Mouse (Mus musculus): ENCODE measurements around the gene Tmem72. TPM values are rescaled to one million over a fixed set of nuclear protein-coding genes. Genes with fewer than 3 reads are reported as not detected.

The Tmem72 gene
- total and polyA plus RNA-seq, 3 experiments, result 0.01 to 0.04 TPM; not detected in 1

DNA sequence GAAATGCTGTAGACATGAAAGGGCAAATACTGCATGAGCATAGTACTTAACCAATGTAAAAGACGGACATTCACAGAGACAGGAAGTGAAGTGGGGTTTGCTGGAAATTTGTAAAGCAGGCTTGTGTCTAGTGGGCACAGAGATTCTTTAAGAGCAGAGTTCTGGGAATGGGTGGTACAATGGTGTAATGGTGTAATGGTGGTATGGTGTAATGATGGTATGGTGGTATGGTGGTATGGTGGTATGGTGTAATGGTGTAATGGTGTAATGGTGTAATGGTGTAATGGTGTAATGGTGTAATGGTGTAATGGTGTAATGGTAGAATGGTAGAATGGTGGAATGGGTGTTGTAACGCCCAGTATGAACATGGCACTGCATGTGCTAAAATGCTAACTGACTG lies 21.3 kb upstream of the Tmem72 start:
- H3K9ac ChIP-seq (ENCODE audit: control insufficient read depth, low read depth, low read length, poor library complexity, severe bottlenecking), result no peak overlapping the region
- H3K36me3 ChIP-seq (ENCODE audit: control insufficient read depth in 1 of 2, insufficient read depth in 2 of 2, low read length in 2 of 2), result no peaks in the 10 kb centered on the region
- TF ChIP-seq ZMIZ1 (IDR thresholded peaks at IDR 0.05; ENCODE audit: low read depth, low read length) (no peak), GABPA (IDR thresholded peaks at IDR 0.05; ENCODE audit: low read depth, low read length) (no peak), UBTF (IDR thresholded peaks at IDR 0.05; ENCODE audit: borderline replicate concordance, insufficient read depth, low read depth, low read length) (no peak), POLR2AphosphoS5 (IDR thresholded peaks at IDR 0.05; ENCODE audit: borderline replicate concordance, low read depth, low read length) (no peak)
- H3K4me3 ChIP-seq (ENCODE audit: control insufficient read depth in 1 of 2, insufficient read depth in 1 of 2, low read depth in 2 of 2, low read length in 2 of 2), result no peak overlapping the region
- no peaks in the 10 kb centered on the region for H3K9me3 ChIP-seq (replicated peaks; ENCODE audit: insufficient read depth, low read length)
- no peaks in the 10 kb centered on the region for H3K27me3 ChIP-seq (ENCODE audit: control insufficient read depth in 1 of 2, insufficient read depth in 2 of 2, low read length in 2 of 2)
- no peak for DNase-seq (ENCODE audit: low read depth, low spot score)
- no peaks in the 10 kb centered on the region for H3K79me2 ChIP-seq (ENCODE audit: control insufficient read depth, insufficient read depth, low read length, poor library complexity)
- H3K4me1 ChIP-seq (ENCODE audit: control insufficient read depth in 1 of 2, insufficient read depth in 2 of 2, low read length in 2 of 2), result no peaks in the 10 kb centered on the region
- no peak overlapping the region for H3K27ac ChIP-seq (ENCODE audit: control insufficient read depth, low read depth, low read length)

DNA sequence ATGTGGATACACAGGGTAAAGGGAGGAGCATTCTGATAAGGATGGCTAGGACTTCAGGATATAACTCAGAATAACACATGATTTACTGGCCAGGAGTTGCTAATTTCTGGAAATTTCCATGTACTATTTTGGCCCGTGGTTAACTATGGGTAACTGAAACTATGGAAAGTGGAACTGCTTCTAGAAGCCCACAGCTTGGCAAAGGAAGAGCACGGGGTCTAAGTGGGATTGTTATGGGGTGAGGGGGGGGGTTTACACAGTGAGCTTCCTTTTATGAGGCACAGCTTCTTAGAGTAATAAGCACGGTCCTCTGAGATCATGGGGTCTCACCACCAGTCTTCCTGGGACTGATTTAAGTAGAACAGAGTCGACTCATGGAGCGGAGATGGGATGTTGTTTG lies 18.6 kb upstream of the Tmem72 start:
- Histone ChIP-seq H3K9ac (ENCODE audit: control insufficient read depth, low read depth, low read length, poor library complexity, severe bottlenecking) (no peak overlapping the region), H3K36me3 (ENCODE audit: control insufficient read depth in 1 of 2, insufficient read depth in 2 of 2, low read length in 2 of 2) (no peaks in the 10 kb centered on the region), H3K79me2 (ENCODE audit: control insufficient read depth, insufficient read depth, low read length, poor library complexity) (no peaks in the 10 kb centered on the region), H3K27me3 (ENCODE audit: control insufficient read depth in 1 of 2, insufficient read depth in 2 of 2, low read length in 2 of 2) (no peaks in the 10 kb centered on the region), H3K27ac (ENCODE audit: control insufficient read depth, low read depth, low read length) (no peak overlapping the region), H3K9me3 (replicated peaks; ENCODE audit: insufficient read depth, low read length) (no peaks in the 10 kb centered on the region), H3K4me3 (ENCODE audit: control insufficient read depth in 1 of 2, insufficient read depth in 1 of 2, low read depth in 2 of 2, low read length in 2 of 2) (no peak overlapping the region), H3K4me1 (ENCODE audit: control insufficient read depth in 1 of 2, insufficient read depth in 2 of 2, low read length in 2 of 2) (no peaks in the 10 kb centered on the region)
- no peak for DNase-seq (ENCODE audit: low read depth, low spot score)
- TF ChIP-seq NELFE (IDR thresholded peaks at IDR 0.05; ENCODE audit: low read depth, low read length), result no peak
- TF ChIP-seq SMC3 (IDR thresholded peaks at IDR 0.05; ENCODE audit: low read depth, low read length), result no peak
- no peak for TF ChIP-seq USF1 (IDR thresholded peaks at IDR 0.05; ENCODE audit: low read depth, low read length)
- TF ChIP-seq ETS1 (IDR thresholded peaks at IDR 0.05; ENCODE audit: low read depth, low read length), result no peak
- TF ChIP-seq RCOR1 (IDR thresholded peaks at IDR 0.05; ENCODE audit: low read depth, low read length), result no peak
- no peak for TF ChIP-seq MEF2A (IDR thresholded peaks at IDR 0.05; ENCODE audit: extremely low read depth, insufficient replicate concordance, low read depth, low read length, poor library complexity, severe bottlenecking)
- no peak for TF ChIP-seq GATA1 (IDR thresholded peaks at IDR 0.05; ENCODE audit: low read depth, low read length)
- no peak for TF ChIP-seq CTCF (IDR thresholded peaks at IDR 0.05 in 2 of 3, conservative IDR thresholded peaks at IDR 0.05 in 1 of 3; ENCODE audit: control insufficient read depth in 1 of 3, insufficient read depth in 1 of 3, low read depth in 2 of 3, low read length in 3 of 3, poor library complexity in 1 of 3, severe bottlenecking in 1 of 3)
- TF ChIP-seq JUND (IDR thresholded peaks at IDR 0.05; ENCODE audit: low read depth, low read length), result no peak
- TF ChIP-seq POLR2AphosphoS2 (IDR thresholded peaks at IDR 0.05; ENCODE audit: low read length), result no peak
- TF ChIP-seq NRF1 (IDR thresholded peaks at IDR 0.05; ENCODE audit: insufficient read depth, low read depth, low read length, poor library complexity, severe bottlenecking), result no peak
- TF ChIP-seq HCFC1 (IDR thresholded peaks at IDR 0.05; ENCODE audit: low read depth, low read length), result no peak
- TF ChIP-seq ZKSCAN1 (IDR thresholded peaks at IDR 0.05; ENCODE audit: low read depth, low read length), result no peak
- no peak for TF ChIP-seq TAL1 (IDR thresholded peaks at IDR 0.05; ENCODE audit: low read length)
- no peak for TF ChIP-seq USF2 (IDR thresholded peaks at IDR 0.05; ENCODE audit: borderline replicate concordance in 1 of 2, insufficient read depth in 1 of 2, low read depth in 1 of 2, low read length in 2 of 2)
- no peak for TF ChIP-seq POLR2AphosphoS5 (IDR thresholded peaks at IDR 0.05; ENCODE audit: borderline replicate concordance, low read depth, low read length)
